Mouse (Mus musculus) bone marrow macrophage, adult 2 months (primary cell): ENCODE data around the gene Mapk10.

Experiments used
- CTCF ChIP-seq: IDR thresholded peaks from 2 replicates; pipeline ENCODE4 v1.5.1; 2012; ENCODE audit warnings: low read depth, mild to moderate bottlenecking, low read length, moderate library complexity
- POLR2A ChIP-seq: IDR thresholded peaks from 2 replicates; pipeline ENCODE4 v1.6.1; 2012; ENCODE audit warnings: mild to moderate bottlenecking, low read depth, low read length, borderline replicate concordance

DNA sequence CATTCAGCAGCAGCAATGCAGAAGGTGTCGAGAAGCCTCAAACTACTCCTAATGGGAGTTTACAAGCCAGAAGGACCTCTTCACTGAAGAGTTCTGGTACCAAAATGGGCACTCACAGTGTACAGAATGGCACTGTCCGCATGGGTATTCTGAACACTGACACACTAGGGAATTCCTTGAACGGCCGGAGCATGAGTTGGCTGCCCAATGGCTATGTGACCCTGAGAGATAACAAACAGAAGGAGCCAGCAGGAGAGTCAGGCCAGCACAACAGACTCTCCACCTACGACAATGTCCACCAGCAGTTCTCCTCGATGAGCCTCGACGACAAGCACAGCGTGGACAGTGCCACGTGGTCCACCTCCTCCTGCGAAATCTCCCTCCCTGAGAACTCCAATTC is 318.9 kb downstream of the Mapk10 start:
- TF ChIP-seq CTCF (no peak), POLR2A (no peak)
